Mouse (Mus musculus) splenic B cell, adult 2 months (primary cell): ENCODE measurements around the gene Ptpn14.

Experiments used
- DNase-seq: peaks from one replicate; pipeline ENCODE4 v3.0.0-alpha.2; 2011; ENCODE audit warnings: low read depth, low spot score
- H3K27me3 ChIP-seq: 2 replicates; pipeline ENCODE4 v1.6.1; 2012; ENCODE audit warnings: mild to moderate bottlenecking, low read length, moderate library complexity, mixed read lengths; ENCODE audit not compliant: control insufficient read depth, poor library complexity, insufficient read depth, severe bottlenecking
- H3K36me3 ChIP-seq: 2 replicates; pipeline ENCODE4 v1.6.1; 2012; ENCODE audit warnings: mild to moderate bottlenecking, low read length, moderate library complexity, mixed read lengths; ENCODE audit not compliant: control insufficient read depth, poor library complexity, insufficient read depth, severe bottlenecking

Ptpn14 gene

GRCm38 (mm10) chr1:189867034-189867433, 139.0 kb downstream of the Ptpn14 start:
- peak; percentile 33 for DNase-seq
- Histone ChIP-seq H3K27me3 (no peaks in the 10 kb centered on the region), H3K36me3 (no peaks in the 10 kb centered on the region)

GRCm38 (mm10) chr1:189867497-189867896, 139.4 kb downstream of the Ptpn14 start:
- DNase-seq: no peak
- Histone ChIP-seq H3K36me3 (no peaks in the 10 kb centered on the region), H3K27me3 (no peaks in the 10 kb centered on the region)

GRCm38 (mm10) chr1:189868036-189868435, 140.0 kb downstream of the Ptpn14 start:
- Histone ChIP-seq H3K36me3 (no peaks in the 10 kb centered on the region), H3K27me3 (no peaks in the 10 kb centered on the region)
- no peak for DNase-seq

GRCm38 (mm10) chr1:189869651-189870270, 141.7 kb downstream of the Ptpn14 start:
- no peaks in the 10 kb centered on the region for H3K36me3 ChIP-seq
- no peaks in the 10 kb centered on the region for H3K27me3 ChIP-seq
- peak; percentile 14 for DNase-seq

DNA sequence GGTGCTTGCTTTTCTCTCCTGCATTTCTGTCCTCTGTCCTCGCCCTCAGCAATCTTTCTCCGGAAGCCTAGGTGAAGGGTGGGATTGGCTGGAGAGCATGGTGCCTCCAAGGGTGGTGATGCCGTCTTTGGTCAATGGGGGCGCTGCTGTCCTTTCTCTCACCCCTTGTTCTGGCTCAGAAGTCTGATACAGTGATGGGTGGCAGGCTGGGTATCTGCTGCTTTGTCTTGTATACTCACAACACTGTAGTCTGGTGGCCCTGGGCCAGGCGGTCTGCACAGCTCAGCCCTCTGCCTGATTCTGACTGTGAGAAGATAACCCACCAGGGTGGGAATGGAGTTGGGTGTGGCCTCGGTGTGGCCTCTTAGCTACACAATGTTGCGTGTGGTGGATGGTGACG, 142.5 kb downstream of the Ptpn14 start:
- no peak for DNase-seq
- Histone ChIP-seq H3K27me3 (no peaks in the 10 kb centered on the region), H3K36me3 (no peaks in the 10 kb centered on the region)

DNA sequence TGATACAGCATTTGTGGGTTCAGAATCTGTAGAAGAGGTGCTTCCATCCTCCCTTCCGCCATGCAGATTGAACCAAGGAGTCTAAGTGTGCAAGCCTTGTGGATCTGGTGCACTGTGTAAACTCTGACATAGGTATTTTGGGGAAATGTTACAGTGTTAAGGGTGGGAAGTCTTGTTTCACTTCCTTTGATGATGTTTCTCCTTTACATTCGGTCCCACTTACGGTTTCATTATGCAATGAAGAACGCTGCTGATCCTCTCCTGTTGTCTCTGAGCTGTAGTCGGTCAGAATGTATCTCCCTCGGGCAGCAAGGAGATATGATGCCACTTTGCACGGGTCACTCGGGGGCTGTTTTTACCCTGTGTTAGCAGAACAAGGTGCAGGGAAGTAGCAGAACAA, 143.6 kb downstream of the Ptpn14 start:
- Histone ChIP-seq H3K27me3 (no peaks in the 10 kb centered on the region), H3K36me3 (no peaks in the 10 kb centered on the region)
- peak; percentile 20 for DNase-seq

DNA sequence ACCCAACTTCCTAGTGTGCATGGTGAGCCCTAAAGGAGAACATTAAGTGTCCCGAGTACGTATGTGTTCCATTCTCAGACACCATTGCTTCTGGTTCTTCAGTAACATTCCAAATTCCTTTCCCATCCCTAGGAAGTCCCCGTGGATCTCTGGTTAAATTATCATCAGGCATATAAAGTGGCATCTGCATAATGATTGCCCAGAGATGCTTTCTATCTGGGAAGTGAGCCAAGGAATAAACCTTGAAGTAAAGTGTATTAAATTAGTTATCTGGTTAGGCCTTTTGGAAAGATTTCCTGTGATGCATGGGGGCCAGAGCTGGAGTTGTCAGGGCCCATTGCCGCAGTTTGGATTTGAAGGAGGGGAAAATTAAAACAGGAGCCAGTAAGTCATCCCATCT, 144.0 kb downstream of the Ptpn14 start:
- H3K27me3 ChIP-seq: no peaks in the 10 kb centered on the region

DNA sequence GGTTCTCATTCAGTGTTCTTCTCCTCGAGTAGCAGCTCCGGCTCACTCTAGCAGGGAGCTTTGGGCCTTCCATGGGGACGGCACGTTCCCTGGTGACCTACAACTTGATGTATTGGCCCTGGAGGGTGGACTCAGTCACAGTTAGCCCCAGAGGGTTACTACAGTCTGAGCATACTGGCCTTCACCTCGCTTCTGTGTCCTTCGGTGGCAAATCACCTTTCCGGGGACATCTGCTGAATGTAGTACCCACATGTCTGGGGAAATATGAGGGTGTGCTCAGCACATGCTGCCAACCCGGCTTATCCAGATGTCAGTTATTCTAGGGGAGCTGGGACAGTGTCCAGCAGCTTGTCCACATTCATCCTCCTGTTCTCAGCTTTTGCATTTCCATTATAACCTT, 145.5 kb downstream of the Ptpn14 start:
- H3K27me3 ChIP-seq: no peaks in the 10 kb centered on the region
- DNase-seq: no peak
- H3K36me3 ChIP-seq: no peaks in the 10 kb centered on the region

More for the DNA sequence above, 144.0 kb downstream of the Ptpn14 start:
- H3K36me3 ChIP-seq: no peaks in the 10 kb centered on the region
- no peak for DNase-seq

GRCm38 (mm10) chr1:189875439-189875861, 147.4 kb downstream of the Ptpn14 start:
- no peaks in the 10 kb centered on the region for H3K27me3 ChIP-seq
- DNase-seq: peak; percentile 20
- H3K36me3 ChIP-seq: no peaks in the 10 kb centered on the region

DNA sequence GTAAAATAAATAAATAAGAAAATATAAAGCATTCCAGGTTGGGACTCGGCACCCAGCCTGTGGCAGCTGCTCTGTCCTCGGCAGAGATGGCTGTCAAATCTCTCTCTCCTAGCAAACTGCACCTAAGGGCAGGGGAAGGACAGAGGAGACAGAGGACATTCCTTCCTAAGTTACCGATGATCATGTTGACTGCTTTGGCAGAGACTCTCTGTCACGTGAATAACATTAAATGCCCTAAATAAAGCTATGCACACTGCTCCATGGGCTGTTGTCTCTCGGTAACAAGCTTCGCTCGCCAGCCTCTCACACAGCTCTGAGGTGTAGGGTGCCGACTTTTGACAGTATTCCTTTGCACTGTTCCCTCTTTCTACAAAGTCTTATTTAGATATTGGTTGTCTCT, 148.1 kb downstream of the Ptpn14 start:
- Histone ChIP-seq H3K36me3 (no peaks in the 10 kb centered on the region), H3K27me3 (no peaks in the 10 kb centered on the region)
- DNase-seq: no peak

DNA sequence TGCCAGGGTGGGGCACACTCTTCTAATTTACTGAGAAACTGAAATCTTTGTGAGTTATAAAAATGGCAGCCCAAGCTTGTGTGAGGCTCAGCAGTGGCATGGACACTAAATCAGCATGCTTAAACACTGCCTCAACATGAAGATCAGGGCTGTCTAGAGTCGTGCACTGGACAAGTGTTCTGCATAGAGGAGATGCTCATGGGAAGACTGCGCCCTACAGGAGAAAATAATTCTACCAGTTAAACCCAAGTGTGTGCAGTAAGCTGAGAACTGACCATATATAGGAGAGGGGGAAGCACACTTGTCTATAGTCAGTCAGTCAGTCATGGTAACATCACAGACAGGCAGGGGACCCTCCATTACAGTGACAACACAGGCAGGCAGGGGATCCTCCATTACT, 151.1 kb downstream of the Ptpn14 start:
- no peaks in the 10 kb centered on the region for H3K27me3 ChIP-seq
- H3K36me3 ChIP-seq: no peaks in the 10 kb centered on the region
- peak; percentile 20 for DNase-seq

DNA sequence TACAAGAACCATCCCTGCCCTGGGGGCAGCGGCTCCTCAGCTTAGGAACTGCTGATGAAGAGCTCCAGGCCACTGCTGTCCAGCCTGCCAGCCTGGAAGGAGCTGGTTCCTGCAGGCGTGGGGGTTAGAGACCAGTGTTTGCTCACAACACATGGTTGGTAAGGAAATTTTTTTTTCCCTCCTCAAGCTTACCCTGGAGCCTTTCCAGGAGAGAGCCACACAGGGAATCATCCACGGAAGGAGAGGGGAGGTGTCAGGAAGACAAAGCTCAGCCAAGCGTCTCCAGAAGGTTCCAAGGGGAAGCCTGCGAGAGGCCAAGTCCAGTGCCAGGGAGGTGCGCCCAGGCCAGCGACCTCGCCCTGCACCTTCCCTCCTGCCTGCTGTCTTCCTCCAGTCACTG, 151.9 kb downstream of the Ptpn14 start:
- Histone ChIP-seq H3K27me3 (no peaks in the 10 kb centered on the region), H3K36me3 (no peaks in the 10 kb centered on the region)
- no peak for DNase-seq

DNA sequence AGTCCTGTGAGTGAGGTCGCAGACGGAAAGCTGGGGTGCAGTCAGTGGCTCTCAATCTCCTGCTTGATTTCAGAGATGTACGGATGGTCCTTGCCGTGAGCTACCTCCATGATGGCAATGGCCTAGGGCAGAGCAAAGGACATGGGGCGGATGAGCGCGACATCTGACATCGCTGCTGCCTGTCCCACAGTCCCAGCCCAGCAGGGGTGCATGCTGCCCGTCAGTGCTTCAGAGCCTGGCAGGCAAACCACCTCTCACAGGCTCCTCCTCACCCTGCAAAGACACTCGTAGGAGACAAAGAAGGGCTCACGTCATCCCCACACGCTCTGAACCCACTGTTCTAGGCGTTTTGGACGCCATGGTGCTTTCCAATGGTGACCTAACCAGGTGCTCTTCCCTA, 152.7 kb downstream of the Ptpn14 start:
- DNase-seq: no peak
- Histone ChIP-seq H3K27me3 (no peaks in the 10 kb centered on the region), H3K36me3 (no peaks in the 10 kb centered on the region)

DNA sequence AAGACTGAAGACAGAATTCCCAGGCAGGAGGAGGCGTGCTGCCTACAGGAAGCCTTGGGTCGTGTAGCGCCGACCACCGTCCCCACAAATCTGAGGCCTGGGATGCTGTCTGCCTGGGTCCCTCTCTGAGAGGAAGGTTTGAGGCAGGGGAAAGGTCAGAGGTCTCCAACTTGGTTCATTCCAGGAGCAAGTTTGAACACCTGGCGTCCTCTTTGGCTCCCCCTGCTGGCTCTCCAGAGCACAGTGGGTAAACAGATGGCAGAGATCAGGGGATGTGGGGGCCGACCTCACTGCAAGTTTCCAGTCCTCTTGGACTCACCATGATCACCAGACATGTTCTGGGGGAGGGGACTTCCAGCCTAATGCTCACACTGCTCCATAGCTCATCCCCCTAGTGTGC, 154.8 kb downstream of the Ptpn14 start:
- Histone ChIP-seq H3K27me3 (no peaks in the 10 kb centered on the region), H3K36me3 (no peaks in the 10 kb centered on the region)
- DNase-seq: peak; percentile 71

- Histone ChIP-seq H3K36me3 (no peaks in the 10 kb centered on the region), H3K27me3 (no peaks in the 10 kb centered on the region)
- peak; percentile 23 for DNase-seq
These were observed 155.6 kb downstream of the Ptpn14 start for GRCm38 (mm10) chr1:189883531-189884170.

GRCm38 (mm10) chr1:189884951-189885350, 156.9 kb downstream of the Ptpn14 start:
- H3K27me3 ChIP-seq: no peaks in the 10 kb centered on the region

More at GRCm38 (mm10) chr1:189884951-189885350, 156.9 kb downstream of the Ptpn14 start:
- no peak for DNase-seq
- H3K36me3 ChIP-seq: no peaks in the 10 kb centered on the region
